Comparison of ENCODE assay signal across 23 mouse cellular contexts in the genomic region with DNA sequence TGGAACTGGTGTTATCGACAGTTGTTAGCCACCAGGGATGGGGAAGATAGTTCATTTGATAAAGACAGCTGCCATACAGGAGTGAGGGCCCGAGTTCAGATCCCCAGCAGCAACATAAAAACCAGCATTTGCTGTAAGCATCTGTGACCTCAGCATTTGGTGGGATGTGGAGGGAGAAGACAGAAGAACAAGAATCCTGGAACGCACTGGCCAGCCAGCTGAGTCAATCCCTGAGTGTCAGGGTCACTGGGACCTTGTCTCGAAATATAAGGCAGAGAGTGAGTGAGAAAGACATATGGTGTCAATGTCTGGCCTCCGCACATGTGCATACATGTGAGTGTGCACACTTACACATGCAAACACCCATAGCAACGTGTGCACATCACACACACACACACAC.
"Had no signal": no experiment of that assay in that cellular context is flagged by ENCODE, and none has a peak within 500 bp of the region (broad histone marks: within the 10 kb centered on the region; RNA-seq: fewer than 3 reads in every experiment).

No protein-coding gene starts in this region.

- DNase-seq: gastrocnemius, postnatal 14 days; gastrocnemius, postnatal 36 days; kidney, adult 18-20 months; kidney, adult 9 months; kidney, postnatal 10 days; kidney, postnatal 25 days; liver; liver, embryonic 13.5 days had no signal

- H3K36me3 ChIP-seq: heart, embryonic 10.5 days; heart, embryonic 12.5 days; hindbrain, embryonic 10.5 days; hindbrain, embryonic 12.5 days; intestine, embryonic 15.5 days; kidney, embryonic 15.5 days; limb, embryonic 10.5 days; limb, embryonic 12.5 days; liver, embryonic 13.5 days; liver, embryonic 15.5 days had no signal

- ATAC-seq: hindbrain, embryonic 16.5 days; intestine, embryonic 15.5 days; intestine, postnatal 0 days had no signal

- H3K27ac ChIP-seq: heart, embryonic 10.5 days; hindbrain, embryonic 10.5 days; hindbrain, embryonic 12.5 days; hindbrain, embryonic 14.5 days; intestine, embryonic 15.5 days; kidney, embryonic 15.5 days; limb, embryonic 10.5 days; limb, embryonic 12.5 days; liver, embryonic 13.5 days; liver, embryonic 15.5 days had no signal

- H3K9me3 ChIP-seq: heart, embryonic 10.5 days; heart, embryonic 12.5 days; hindbrain, embryonic 10.5 days; hindbrain, embryonic 12.5 days; intestine, embryonic 15.5 days; kidney, embryonic 15.5 days; limb, embryonic 10.5 days; limb, embryonic 12.5 days; liver, embryonic 13.5 days; liver, embryonic 15.5 days had no signal

- H3K27me3 ChIP-seq: hindbrain, embryonic 12.5 days; intestine, embryonic 15.5 days; kidney, embryonic 15.5 days; liver, embryonic 13.5 days had no signal

- H3K4me2 ChIP-seq: heart, embryonic 12.5 days; hindbrain, embryonic 12.5 days; hindbrain, embryonic 14.5 days; intestine, embryonic 15.5 days; kidney, embryonic 15.5 days; limb, embryonic 12.5 days; liver, embryonic 11.5 days; liver, embryonic 13.5 days; liver, embryonic 15.5 days had no signal

- H3K4me3 ChIP-seq: heart, embryonic 10.5 days; heart, embryonic 12.5 days; hindbrain, embryonic 10.5 days; hindbrain, embryonic 12.5 days; intestine, embryonic 15.5 days; kidney, embryonic 15.5 days; layer of hippocampus, adult 2 months; left cerebral cortex, adult 2 months; limb, embryonic 10.5 days; limb, embryonic 12.5 days; liver, embryonic 13.5 days; liver, embryonic 15.5 days had no signal

- H3K4me1 ChIP-seq: heart, embryonic 10.5 days; heart, embryonic 12.5 days; hindbrain, embryonic 10.5 days; hindbrain, embryonic 12.5 days; intestine, embryonic 15.5 days; kidney, embryonic 15.5 days; limb, embryonic 10.5 days; limb, embryonic 12.5 days; liver, embryonic 13.5 days; liver, embryonic 15.5 days had no signal

- H3K9ac ChIP-seq: heart, embryonic 12.5 days; hindbrain, embryonic 12.5 days; hindbrain, embryonic 14.5 days; intestine, embryonic 15.5 days; kidney, embryonic 15.5 days; limb, embryonic 12.5 days; liver, embryonic 13.5 days; liver, embryonic 15.5 days had no signal
